Mouse (Mus musculus): ENCODE data around the gene Aarsd1. TPM values are rescaled to one million over a fixed set of nuclear protein-coding genes. Genes with fewer than 3 reads are reported as not detected.
"Not testable (repeated sequence)": the region's sequence is repeated elsewhere in the genome, so short reads cannot be mapped to it uniquely, and the experiment has no call there.

Aarsd1 gene
- total RNA-seq (2021): 10 to 100 TPM; 43.9 to 48.9 TPM

GRCm38 (mm10) chr11:101417101-101417855 lies at the start of gene Aarsd1:
Aarsd1 (minus strand) TSS chr11:101417615.
- DNase-seq (ENCODE audit: extremely low spot score in 1 of 2, low spot score in 1 of 2): peak; percentile 84 to 92

DNA sequence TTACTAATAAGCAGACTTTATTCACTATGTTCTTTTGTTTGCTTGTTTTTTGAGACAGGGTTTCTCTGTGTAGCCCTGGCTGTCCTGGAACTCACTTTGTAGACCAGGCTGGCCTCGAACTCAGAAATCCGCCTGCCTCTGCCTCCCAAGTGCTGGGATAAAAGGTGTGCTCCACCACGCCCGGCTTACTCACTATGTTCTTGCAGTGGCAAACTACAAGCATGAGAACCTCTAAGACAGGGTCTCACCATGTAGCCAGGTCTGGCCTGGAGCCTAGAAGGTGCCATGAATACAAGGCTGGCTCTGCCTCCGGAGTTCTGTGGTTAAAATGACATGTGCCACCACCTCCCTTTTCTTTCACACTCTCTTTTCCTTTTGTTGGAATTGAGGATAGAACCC lies 49.1 kb upstream of the Aarsd1 start:
- not testable (repeated sequence) for DNase-seq (ENCODE audit: extremely low spot score in 1 of 2, low spot score in 1 of 2)

GRCm38 (mm10) chr11:101465869-101466551 lies 48.6 kb upstream of the Aarsd1 start, which contains the start of gene Vat1:
Vat1 (minus strand) TSS chr11:101466230.
- DNase-seq (ENCODE audit: extremely low spot score in 1 of 2, low spot score in 1 of 2): peak; percentile 38 to 42

DNA sequence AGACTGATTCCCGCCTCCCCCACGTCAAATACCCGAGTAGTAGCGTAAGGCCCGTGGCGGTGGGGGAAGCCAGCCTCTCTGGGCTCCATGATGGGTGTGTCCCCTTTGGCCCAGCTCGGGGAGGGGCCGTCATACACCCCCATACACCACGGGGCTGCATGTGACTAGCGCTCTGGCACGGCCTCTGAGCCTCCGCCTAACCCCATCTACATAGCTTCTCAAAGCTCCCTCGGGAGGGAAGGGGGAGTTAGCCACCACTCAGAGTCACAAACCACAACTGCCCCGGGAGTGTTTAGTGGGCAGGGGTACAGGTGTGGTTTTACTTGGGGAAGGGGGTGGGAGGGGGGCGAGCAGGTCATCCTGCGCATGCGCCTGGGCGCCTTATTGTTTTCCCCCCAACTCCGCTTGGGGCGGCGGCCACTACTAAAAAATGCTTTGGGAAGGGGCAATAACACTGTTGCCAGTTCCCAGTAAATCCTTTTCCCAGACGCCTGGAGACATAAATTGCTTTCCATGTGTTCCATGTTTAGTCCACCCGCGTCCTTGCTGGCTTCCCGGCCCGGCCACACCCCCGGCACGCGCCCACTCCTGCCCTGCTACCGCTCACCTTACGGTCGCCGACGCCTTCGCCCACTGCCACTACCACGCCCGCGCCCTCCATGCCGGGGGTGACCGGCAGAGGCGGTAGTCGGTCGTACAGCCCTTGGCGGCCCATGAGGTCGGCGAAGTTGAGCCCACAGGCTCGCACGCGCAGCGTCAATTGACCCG lies 47.9 kb upstream of the Aarsd1 start:
- no peak for DNase-seq (ENCODE audit: extremely low spot score in 1 of 2, low spot score in 1 of 2)

- DNase-seq (ENCODE audit: extremely low spot score in 1 of 2, low spot score in 1 of 2): no peak
Observed at GRCm38 (mm10) chr11:101464211-101465100, 47.0 kb upstream of the Aarsd1 start, which contains the start of gene Rnd2. Rnd2 (plus strand) TSS chr11:101464999.

DNA sequence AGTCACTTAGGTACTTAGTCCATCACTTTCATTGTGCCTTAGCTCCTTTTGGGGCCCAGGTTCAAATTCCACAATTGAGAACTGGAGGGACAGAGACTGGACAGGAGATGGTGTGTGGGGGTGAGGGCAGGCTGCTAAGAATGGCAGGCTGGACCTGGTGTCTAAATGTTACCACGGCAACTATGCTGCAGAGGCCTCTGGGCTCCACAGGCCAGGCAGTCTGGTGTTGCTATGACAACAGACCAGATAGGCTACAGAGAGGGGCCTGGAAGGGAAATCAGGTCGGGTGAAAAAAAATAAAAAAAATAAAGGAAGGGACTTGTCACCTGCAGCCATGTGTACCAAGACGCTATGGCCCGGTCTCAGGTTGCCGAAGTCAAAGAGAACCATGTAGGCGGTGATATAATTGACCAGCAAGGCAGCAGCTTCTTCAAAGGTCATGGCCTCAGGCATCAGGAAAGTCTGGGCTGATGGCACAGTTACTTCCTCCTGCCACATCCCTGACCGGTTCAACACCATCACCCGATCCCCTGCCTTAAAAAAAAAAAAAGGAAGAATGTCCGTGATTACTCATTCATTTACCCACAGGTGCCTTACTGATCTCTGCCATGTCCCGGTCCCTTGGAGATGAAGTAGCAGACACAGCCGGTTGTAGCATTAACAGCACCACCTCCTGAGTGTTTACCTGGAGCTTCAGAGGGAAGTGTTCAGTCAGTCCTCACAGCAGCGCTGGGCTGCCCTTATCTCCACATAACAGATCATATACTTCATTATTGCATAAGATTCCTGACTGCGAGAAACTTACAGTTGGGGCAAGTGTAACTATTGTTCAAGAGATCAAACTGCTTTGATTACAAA lies 45.4 kb upstream of the Aarsd1 start:
- no peak for DNase-seq (ENCODE audit: extremely low spot score in 1 of 2, low spot score in 1 of 2)

- no peak for DNase-seq (ENCODE audit: extremely low spot score in 1 of 2, low spot score in 1 of 2)
Observed at GRCm38 (mm10) chr11:101462141-101462540, 44.7 kb upstream of the Aarsd1 start.

- DNase-seq (ENCODE audit: extremely low spot score in 1 of 2, low spot score in 1 of 2): no peak
Observed at GRCm38 (mm10) chr11:101460321-101460720, 42.9 kb upstream of the Aarsd1 start.

- no peak for DNase-seq (ENCODE audit: extremely low spot score in 1 of 2, low spot score in 1 of 2)
Observed at GRCm38 (mm10) chr11:101459716-101460115, 42.3 kb upstream of the Aarsd1 start.

DNA sequence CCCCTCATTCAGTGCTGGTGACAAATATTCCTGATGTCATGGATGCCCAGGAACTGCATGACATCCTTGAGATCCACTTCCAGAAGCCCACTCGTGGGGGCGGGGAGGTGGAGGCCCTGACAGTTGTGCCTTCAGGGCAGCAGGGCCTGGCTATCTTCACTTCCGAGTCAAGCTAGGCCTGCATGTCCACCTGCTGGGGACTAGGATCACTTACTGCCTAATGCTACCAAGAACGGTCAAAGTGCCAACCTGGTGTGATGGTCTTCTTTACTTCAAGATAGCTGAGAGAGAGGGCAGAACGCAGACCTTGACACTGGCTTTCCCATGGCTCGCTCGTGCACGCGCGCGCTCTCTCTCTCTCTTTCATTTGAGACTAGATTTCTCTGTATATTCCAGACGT lies 40.8 kb upstream of the Aarsd1 start:
- DNase-seq (ENCODE audit: extremely low spot score in 1 of 2, low spot score in 1 of 2): no peak

DNA sequence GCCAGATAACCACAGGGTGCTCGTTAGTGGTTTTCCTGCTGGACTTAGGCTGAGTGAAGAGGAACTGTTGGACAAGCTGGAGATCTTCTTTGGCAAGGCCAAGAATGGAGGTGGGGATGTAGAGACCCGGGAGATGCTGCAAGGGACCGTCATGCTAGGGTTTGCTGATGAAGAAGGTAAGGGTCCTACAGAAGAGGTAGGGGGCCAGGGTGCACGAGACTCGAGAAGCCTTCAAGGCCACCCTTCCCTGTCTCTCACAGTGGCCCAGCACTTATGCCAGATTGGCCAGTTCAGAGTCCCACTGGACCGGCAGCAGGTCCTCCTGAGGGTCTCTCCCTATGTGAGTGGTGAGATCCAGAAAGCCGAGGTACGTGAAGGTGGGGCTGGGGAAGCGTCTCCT lies 40.2 kb upstream of the Aarsd1 start:
- no peak for DNase-seq (ENCODE audit: extremely low spot score in 1 of 2, low spot score in 1 of 2)

GRCm38 (mm10) chr11:101455627-101456026 lies 38.2 kb upstream of the Aarsd1 start:
- no peak for DNase-seq (ENCODE audit: extremely low spot score in 1 of 2, low spot score in 1 of 2)

DNA sequence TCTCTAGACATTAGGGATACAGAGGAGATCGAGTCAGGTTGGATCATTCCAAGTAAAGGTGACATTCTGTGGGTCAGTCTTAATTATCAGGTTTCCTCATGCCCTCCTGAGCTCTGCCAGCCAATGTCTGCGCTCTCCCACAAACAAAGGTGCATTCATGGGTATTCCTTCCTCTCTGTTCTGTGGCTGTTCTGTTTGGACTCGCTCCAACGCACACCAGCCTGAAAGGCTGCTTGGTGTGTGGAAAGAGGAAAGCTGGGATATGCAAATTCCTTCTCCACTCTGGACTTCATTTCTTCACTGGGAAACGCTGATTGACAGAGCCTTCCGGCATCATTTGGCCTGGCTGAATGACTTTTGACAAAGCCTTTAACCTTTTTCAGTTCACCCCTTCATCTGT lies 37.3 kb upstream of the Aarsd1 start:
- no peak for DNase-seq (ENCODE audit: extremely low spot score in 1 of 2, low spot score in 1 of 2)

DNA sequence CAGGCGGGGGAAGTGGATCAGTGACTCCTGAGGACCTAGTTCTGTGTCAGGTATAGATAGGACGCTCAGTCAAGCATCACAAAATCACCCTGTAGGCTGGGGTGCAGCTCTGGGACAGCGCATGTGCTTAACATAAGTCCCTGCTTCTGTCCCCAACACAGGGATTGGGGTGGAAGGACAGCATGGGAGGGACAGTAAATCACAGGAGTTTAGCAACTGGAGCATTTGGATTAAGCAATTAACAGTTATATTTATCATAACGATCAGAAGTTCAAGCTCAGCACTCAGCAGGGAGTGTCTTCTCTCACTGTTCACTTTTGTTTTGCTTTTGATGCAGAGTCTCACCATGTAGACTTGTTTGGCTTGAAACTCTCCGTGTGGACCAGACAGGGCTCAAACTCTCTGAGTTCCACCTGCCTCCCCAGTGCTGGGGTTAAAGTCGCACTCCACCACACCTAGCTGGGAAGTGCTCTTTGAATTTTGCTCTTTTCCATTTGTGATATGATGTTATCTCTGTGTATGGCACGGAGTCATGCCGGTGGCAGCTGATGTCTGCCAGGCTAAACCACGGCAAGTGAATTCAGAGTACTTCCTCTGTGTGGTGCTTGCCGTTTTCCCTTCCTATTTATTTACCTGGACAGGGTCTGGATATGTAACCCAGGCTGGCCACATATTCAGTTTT lies 34.8 kb upstream of the Aarsd1 start:
- no peak for DNase-seq (ENCODE audit: extremely low spot score in 1 of 2, low spot score in 1 of 2)

- DNase-seq (ENCODE audit: extremely low spot score in 1 of 2, low spot score in 1 of 2): no peak
Observed at GRCm38 (mm10) chr11:101451536-101451935, 34.1 kb upstream of the Aarsd1 start.

GRCm38 (mm10) chr11:101450394-101450793 lies 33.0 kb upstream of the Aarsd1 start:
- no peak for DNase-seq (ENCODE audit: extremely low spot score in 1 of 2, low spot score in 1 of 2)

DNA sequence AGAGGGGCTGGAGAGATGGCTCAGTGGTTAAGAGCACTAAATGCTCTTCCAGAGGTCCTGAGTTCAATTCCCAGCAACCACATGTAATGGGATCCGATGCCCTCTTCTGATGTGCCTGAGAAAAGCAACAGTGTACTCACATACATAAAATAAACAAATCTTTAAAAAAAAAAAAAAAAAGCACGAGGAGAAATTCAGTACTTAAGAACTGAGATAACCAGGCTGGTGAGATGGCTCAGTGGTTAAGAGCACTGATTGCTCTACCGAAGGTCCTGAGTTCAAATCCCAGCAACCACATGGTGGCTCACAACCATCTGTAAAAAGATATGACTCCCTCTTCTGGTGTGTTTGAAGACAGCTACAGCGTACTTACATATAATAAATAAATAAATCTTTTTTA lies 32.2 kb upstream of the Aarsd1 start:
- DNase-seq (ENCODE audit: extremely low spot score in 1 of 2, low spot score in 1 of 2): not testable (repeated sequence)

- DNase-seq (ENCODE audit: extremely low spot score in 1 of 2, low spot score in 1 of 2): no peak
Observed at GRCm38 (mm10) chr11:101448899-101449298, 31.5 kb upstream of the Aarsd1 start.
